ENCODE assay signal across 29 mouse cellular contexts in genomic region chr17:45943244-45943643, GRCm38 (mm10).
DNase-seq lines count a peak whose midpoint lies in the region; ATAC-seq and TF ChIP-seq lines count a peak whose summit lies in the region.
"Had no signal": no experiment of that assay in that cellular context is flagged by ENCODE, and none has a peak within 500 bp of the region (broad histone marks: within the 10 kb centered on the region; RNA-seq: fewer than 3 reads in every experiment).

No protein-coding gene starts in this region.

- H3K4me3 ChIP-seq in kidney, embryonic 16.5 days (ENCODE audit: low read length), result no peak overlapping the region
- no peak overlapping the region for H3K4me3 ChIP-seq in embryonic fibroblast, embryonic 13.5 days (ENCODE audit: insufficient read depth, low read length)
- no peak overlapping the region for H3K4me3 ChIP-seq in lung, embryonic 15.5 days
- H3K4me3 ChIP-seq: embryonic facial prominence, embryonic 10.5 days; embryonic facial prominence, embryonic 15.5 days; hindbrain, embryonic 10.5 days; limb, embryonic 10.5 days; limb, embryonic 15.5 days; liver, embryonic 13.5 days had no signal

- H3K27ac ChIP-seq in kidney, embryonic 16.5 days (ENCODE audit: low read length), result peak overlapping the region; percentile 45
- H3K27ac ChIP-seq in embryonic fibroblast, embryonic 13.5 days (ENCODE audit: insufficient read depth, low read length), result peak overlapping the region; percentile 65
- H3K27ac ChIP-seq in lung, embryonic 15.5 days, result peak overlapping the region; percentile 82
- H3K27ac ChIP-seq: embryonic facial prominence, embryonic 10.5 days; embryonic facial prominence, embryonic 15.5 days; hindbrain, embryonic 10.5 days; limb, embryonic 10.5 days; limb, embryonic 15.5 days; liver, embryonic 13.5 days; macrophage had no signal

- no peak for DNase-seq in kidney, adult 9 months
- DNase-seq in lung, postnatal 25 days (ENCODE audit: low spot score), result peak; percentile 85
- no peak for DNase-seq in cerebellum, postnatal 10 days
- DNase-seq in thymus, postnatal 36 days, result no peak
- DNase-seq in layer of hippocampus, adult 8-10 months (ENCODE audit: low spot score in 2 of 2), result no peak
- DNase-seq: adrenal gland, adult 2 months; adrenal gland, postnatal 36 days; cerebellum, adult 18-20 months; cerebellum, postnatal 14 days; gastrocnemius, postnatal 14 days; heart, postnatal 14 days; kidney, postnatal 4 days; layer of hippocampus, postnatal 36 days; liver, embryonic 13.5 days; midbrain, embryonic 14.5 days; thymus, postnatal 14 days had no signal

- H3K27me3 ChIP-seq in kidney, embryonic 16.5 days (ENCODE audit: insufficient read depth, low read length), result no peaks in the 10 kb centered on the region
- H3K27me3 ChIP-seq in lung, embryonic 15.5 days, result no peaks in the 10 kb centered on the region
- H3K27me3 ChIP-seq: embryonic facial prominence, embryonic 15.5 days; limb, embryonic 15.5 days; liver, embryonic 13.5 days had no signal

- TF ChIP-seq POLR2A in embryonic fibroblast, embryonic 13.5 days (IDR thresholded peaks at IDR 0.05; ENCODE audit: low read depth, low read length), result no peak

- no peaks in the 10 kb centered on the region for H3K9me3 ChIP-seq in kidney, embryonic 16.5 days (ENCODE audit: low read length)
- no peaks in the 10 kb centered on the region for H3K9me3 ChIP-seq in lung, embryonic 15.5 days
- H3K9me3 ChIP-seq: embryonic facial prominence, embryonic 10.5 days; embryonic facial prominence, embryonic 15.5 days; hindbrain, embryonic 10.5 days; limb, embryonic 10.5 days; limb, embryonic 15.5 days; liver, embryonic 13.5 days had no signal

- no peak for TF ChIP-seq CTCF in embryonic fibroblast, embryonic 13.5 days (IDR thresholded peaks at IDR 0.05; ENCODE audit: borderline replicate concordance, insufficient read depth, low read length)

- ATAC-seq in kidney, embryonic 16.5 days (ENCODE audit: low FRiP score, low TSS enrichment), result no peak
- ATAC-seq in lung, embryonic 15.5 days (ENCODE audit: borderline replicate concordance, extremely low read depth, low FRiP score, low TSS enrichment), result no peak
- ATAC-seq: activated CD4-positive, CD25-positive, alpha-beta regulatory T cell, adult 4 months; forebrain, embryonic 14.5 days; hindbrain, embryonic 16.5 days; intestine, embryonic 16.5 days had no signal

- 0 out of 2 replicates have a peak overlapping the region, but pooled peaks have one; percentile 22 for H3K9ac ChIP-seq in kidney, embryonic 16.5 days (replicated peaks; ENCODE audit: low read length)
- no peak overlapping the region for H3K9ac ChIP-seq in lung, embryonic 15.5 days
- H3K9ac ChIP-seq: embryonic facial prominence, embryonic 15.5 days; limb, embryonic 15.5 days; liver, embryonic 13.5 days had no signal

- WGBS in kidney, embryonic 16.5 days, result 45% methylated on average over 6 of the region's 6 CpGs
- WGBS in lung, embryonic 15.5 days, result 26% methylated on average over 6 of the region's 6 CpGs

- H3K4me1 ChIP-seq in kidney, embryonic 16.5 days (ENCODE audit: insufficient read depth, low read length), result peaks cover 15% of the 10 kb centered on the region
- peaks cover 16% of the 10 kb centered on the region for H3K4me1 ChIP-seq in embryonic fibroblast, embryonic 13.5 days (ENCODE audit: control insufficient read depth, insufficient read depth, low read length)
- H3K4me1 ChIP-seq in lung, embryonic 15.5 days, result peaks cover 31% of the 10 kb centered on the region
- H3K4me1 ChIP-seq: embryonic facial prominence, embryonic 15.5 days; limb, embryonic 15.5 days had no signal

- no peak overlapping the region for H3K4me2 ChIP-seq in kidney, embryonic 16.5 days (replicated peaks; ENCODE audit: low read depth, low read length)
- H3K4me2 ChIP-seq in lung, embryonic 15.5 days, result no peak overlapping the region
- H3K4me2 ChIP-seq: embryonic facial prominence, embryonic 15.5 days; limb, embryonic 15.5 days; liver, embryonic 13.5 days had no signal

- H3K36me3 ChIP-seq in kidney, embryonic 16.5 days (ENCODE audit: insufficient read depth, low read length), result no peaks in the 10 kb centered on the region
- H3K36me3 ChIP-seq in lung, embryonic 15.5 days, result no peaks in the 10 kb centered on the region
- H3K36me3 ChIP-seq: embryonic facial prominence, embryonic 10.5 days; embryonic facial prominence, embryonic 15.5 days; hindbrain, embryonic 10.5 days; limb, embryonic 10.5 days; limb, embryonic 15.5 days; liver, embryonic 13.5 days had no signal
